Mouse (Mus musculus) adrenal gland, adult 18-20 months (tissue): Measurements from ENCODE around the gene Hipk1. TPM values are rescaled to one million over a fixed set of nuclear protein-coding genes. Genes with fewer than 3 reads are reported as not detected.

Source experiments
- DNase-seq, 2 experiments: peaks; one replicate each; pipeline ENCODE4 v3.0.0; 2021 to 2022; ENCODE audit warnings: low spot score in 2 of 2
- total RNA-seq, 2 experiments: library from RNA; stranded (reverse); gene quantifications; 1 replicate in 1 of 2; 2 replicates in 1 of 2; pipeline ENCODE4 v1.2.3; 2021

Gene Hipk1
- total RNA-seq, 2 experiments from 2014 or later = 122 to 141 TPM

DNA sequence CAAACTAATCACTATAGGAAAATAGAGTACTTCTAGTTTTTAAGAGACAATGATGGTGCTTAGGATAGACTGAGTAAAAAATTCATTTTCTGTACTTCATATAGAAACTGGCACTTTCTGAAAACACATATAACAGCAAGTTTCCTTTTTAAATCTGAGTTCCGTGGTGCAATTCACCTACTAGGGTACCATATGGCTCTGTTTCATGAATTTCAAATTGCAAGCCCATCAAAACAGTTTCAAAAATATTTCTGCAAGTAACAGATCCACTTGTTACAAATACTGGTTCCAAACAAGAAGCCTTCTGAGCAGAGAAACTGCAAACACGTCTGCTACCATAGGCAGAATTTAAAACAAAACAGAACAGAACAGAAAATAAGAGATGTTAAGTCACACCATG lies 39.8 kb downstream of the Hipk1 start:
- DNase-seq = no peak

GRCm38 (mm10) chr3:103746711-103747110 lies 44.7 kb downstream of the Hipk1 start:
- DNase-seq = no peak

DNA sequence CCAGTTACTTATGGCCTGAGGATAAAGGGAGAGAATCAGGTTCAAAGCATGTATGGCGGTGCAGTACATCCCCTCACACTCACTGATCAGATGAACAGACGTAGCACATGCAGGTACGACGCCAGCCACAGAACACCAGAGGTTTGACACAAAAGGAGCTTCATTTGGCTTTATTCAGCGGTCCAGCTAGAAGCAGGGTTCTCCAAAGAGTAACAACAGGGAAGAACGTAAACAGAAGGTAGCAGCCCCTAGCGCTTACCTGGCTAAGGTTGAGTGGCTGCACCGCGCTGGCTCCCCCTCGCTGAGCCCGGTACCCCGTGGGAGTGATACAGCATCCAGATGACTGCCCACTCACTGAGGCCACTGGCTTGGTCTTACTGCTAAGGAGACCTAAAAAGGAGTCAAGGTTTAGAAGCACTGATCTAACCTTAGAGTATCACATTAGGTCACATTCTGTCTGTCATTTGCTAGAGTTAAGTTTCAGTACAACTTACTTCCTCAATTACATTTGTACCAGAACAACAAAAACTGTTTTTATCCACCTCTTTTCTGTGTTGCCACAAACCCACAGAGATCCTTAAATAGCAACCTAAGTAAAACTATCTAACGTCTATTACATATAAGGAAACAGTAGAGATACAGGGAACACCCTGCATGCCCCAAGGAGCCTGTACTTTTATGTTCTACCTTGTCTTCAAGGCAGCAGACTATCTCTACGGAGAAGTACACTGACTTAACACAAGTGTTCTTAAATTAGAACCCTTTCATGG lies 46.2 kb downstream of the Hipk1 start:
- no peak for DNase-seq

DNA sequence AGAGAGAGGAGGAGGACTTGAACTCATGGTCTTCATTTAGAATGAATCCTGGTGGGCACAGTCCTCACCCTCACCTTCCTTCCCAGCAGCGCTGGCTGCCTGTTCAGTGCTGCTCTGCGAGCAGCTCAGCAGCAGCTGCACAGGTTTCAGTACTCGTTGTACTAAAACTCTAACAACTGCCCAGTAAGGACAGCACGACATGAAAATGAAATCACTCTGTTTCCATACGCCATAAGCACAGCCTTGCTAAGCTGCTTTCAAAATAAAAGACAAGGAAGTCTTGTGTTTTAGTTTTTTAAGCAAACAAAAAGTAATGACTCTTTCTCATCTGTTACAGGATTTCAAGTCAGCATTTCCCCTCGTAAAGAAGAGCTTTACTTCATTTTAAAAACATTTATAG lies 48.2 kb downstream of the Hipk1 start:
- DNase-seq = peak in 1 of 2 experiments; percentile 7

GRCm38 (mm10) chr3:103740342-103740741 lies 51.0 kb downstream of the Hipk1 start:
- no peak for DNase-seq

GRCm38 (mm10) chr3:103739329-103739728 lies 52.0 kb downstream of the Hipk1 start, which contains the start of gene Gm10964:
Gene Gm10964 (plus strand): TSS chr3:103739366.
- no peak for DNase-seq

DNA sequence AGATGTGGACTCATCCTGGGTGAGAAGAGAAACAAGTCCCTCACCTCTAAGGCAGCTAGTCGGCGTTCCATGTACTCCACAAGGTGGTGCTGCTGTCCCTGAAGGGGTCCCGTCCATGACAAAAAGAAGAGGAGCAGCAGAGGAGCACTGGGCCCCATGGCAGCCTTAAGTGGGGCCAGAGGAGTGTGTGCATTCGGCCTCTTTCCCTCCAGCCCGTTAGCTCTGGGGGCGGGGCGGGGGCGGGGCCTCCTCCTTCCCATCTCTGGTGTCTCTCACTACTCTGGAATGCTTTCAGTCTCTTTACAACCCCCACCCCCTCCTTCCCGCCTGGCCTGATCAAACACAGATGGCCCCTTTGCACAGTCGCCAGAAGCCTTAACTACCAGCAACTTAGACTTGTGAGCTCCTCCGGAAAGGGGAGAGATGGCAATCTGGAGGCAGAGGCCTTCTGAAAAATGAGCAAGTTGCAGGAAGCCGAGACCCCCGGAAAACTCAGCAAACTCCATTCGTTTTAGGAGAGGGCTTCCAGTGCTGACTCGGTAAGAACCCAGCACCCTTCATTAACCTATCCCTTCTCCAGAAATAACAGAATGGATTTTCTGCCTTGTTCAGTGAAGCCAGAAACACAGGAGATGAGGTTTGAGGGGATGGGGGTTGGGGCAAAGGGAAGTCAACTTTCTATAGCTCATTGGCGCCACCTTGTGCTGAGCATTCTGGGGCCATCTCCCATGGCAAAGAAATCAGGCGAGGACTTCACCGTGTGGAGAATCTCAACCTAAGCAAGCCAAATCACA lies 53.4 kb downstream of the Hipk1 start, which contains the start of gene Olfml3:
Gene Olfml3, minus strand, starts transcription at position 224 of the 794 bp plus-strand sequence.
- peak; percentile 80 to 87 for DNase-seq

DNA sequence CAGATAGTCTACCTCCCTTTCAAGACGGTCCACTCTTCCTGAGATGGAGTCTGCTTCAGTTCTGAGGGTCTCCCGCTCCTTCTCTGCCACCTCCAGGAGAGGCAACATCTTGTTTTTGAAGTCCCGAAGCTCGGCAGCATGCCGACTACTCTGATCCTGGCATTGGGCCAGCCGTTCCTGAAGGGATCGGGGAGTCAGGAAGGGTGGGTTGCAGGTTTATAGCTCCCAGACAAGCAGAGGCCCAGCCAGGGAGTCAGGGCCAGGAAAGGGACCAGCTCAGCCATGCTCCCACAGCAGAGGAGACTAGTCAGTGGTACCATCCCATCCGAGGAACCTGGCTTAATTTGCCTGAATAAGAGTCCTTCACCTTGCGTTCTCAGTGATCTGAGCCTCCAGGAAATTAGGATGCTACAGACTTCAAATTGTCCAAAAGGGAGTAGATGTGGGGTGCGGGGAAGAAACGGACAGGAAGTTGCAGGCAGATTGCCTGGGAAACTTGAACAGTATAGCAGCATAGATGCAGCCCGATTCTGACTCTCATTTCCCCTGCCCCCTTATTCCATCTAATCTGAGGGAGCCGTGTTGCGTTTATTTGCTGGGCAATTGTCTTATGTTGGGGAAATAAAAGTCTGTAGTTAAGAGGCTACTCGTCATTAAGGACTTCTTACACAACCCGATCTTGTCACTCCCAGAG lies 54.2 kb downstream of the Hipk1 start:
- peak; percentile 18 to 48 for DNase-seq

DNA sequence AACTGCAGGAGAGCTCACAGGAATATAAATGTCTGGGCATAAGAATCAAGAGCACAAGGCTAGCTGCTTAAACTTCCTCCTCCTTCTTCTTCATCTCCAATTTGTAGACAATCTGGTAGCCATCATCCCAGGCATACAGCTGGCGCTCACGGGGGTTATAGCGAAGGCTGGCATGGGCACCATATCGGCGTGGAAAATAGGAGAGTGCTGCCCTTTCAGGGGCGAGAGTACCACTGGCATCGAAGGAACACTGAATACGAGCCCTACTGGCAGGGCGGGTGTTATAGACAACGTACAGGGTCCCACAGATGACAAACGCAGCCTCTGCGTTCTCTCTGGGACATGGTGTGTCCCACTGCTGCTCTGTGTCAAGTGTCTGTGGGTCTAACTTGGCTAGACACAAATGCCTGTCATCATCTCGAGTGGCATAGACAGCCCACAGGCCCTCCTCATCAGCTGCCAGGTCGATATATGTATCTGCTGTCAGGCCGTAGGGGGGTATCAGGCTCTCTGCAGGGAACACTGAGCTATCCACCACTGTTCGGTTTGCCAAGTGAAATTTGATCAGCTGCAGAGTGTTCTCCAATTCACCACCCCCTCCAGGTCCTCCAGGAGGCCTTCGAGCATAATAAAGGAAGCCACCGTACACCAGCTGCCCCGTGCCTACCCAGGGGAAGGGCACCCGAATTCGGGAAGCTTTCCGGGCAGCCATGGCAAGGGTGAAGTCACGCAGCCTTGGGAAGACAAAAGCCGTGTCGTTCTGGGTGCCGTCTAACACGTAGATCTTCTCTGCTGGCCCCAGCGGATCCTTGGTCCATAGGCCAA lies 55.4 kb downstream of the Hipk1 start:
- no peak for DNase-seq

DNA sequence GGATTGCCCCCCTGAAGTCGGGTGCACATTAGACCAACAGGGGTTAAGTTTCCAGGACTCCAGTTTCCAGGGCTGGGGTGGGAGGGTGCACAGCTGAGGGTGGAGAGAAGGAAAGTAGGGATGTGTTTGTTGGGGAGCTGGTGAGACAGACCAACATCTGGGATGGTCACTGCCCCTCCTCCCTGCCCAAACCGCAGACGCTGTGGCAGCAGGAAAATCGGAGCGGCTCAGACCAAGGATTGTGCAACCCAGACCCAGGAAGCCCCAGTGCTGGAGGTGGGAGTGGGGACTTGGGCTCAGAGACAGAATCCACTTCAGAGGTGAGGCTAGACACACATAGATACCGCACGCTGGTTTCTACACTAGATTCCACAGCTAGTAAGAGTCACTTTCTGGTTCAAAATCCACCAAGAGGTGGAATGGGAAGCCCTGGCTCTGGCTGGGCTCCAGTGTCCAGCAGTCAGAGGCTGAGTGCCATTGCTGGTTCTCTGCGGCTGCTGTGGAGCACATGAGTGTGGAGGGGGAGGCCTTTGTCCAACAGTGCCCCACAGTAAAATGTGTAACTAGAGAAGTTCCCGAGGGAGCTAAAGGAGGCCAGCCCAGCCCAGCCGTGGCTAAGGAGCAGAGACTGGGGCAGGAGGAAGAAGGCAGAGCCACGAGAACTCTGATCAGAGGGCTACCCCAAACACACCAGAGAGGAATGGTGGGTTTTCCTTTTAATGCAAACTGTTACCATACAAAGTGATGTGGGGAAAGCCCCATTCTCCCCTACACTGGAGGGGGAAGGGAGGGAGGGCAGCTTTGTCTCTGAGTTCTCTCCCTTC lies 56.5 kb downstream of the Hipk1 start:
- no peak for DNase-seq

DNA sequence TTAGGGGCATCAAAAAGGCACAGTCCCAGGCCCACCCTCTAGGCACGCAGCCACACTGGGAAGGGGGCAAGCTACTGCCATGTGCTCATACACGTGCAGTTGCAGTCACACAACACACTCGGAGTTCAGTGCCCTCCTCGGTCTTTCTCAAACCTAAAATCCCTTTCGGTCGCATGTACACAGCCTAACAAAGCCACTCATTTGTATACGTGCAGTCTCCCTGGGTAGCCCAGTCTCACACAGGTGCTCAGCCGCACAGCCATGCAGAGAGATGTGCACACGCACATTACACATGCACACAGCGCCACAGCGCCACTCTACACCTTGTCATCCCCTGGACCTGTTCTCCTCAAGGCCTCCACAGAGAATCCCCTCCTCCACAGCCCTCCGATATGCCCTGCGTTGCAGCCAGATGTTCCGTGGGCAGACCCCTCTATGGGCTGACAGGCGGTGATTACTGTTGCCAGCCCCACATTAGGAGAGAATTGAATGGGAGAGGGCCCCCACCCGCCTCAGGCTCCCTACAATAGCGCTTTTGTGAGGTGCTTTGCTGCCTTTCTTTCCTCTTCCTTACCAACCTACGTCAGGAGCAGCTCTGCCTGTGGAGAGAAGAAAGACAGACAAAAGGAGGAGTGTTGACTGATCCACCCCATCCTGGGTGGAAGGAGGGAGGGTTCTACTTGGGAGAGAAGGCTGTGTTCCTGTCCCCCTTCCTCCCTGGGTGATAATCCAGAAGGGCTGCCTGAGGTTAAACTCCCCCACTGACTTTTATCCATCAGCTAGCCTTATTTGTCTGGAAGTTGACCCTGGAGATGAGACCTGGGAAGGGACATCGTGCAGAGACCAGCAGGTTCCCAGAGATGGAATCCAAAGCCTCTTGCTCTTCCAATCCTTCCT lies 57.3 kb downstream of the Hipk1 start:
- DNase-seq = peak in 1 of 2 experiments; percentile 16

GRCm38 (mm10) chr3:103733176-103733575 lies 58.2 kb downstream of the Hipk1 start:
- DNase-seq = peak in 1 of 2 experiments; percentile 8

GRCm38 (mm10) chr3:103732116-103732515 lies 59.2 kb downstream of the Hipk1 start:
- DNase-seq = no peak

DNA sequence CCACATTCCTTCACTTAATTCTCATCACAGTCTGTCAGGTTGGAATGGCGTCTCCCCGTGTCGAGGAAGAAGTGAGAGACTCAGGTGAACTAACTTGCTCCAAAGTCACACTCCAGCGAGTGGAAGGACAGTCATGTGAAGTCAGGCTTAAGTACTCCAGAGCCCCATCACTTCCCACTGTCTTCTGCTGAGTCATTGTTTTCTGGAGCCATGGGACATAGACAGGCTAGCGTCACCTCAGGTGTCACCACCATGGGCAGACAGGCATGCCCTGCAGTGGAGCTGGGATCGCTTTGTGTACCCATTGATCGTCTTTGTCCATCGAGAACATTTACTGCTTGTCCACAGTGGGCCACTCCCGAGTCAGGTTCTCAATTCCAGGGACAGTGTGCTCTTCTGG lies 61.5 kb downstream of the Hipk1 start:
- DNase-seq = no peak

GRCm38 (mm10) chr3:103727813-103728326 lies 63.5 kb downstream of the Hipk1 start:
- no peak for DNase-seq

- no peak for DNase-seq
These were observed 64.7 kb downstream of the Hipk1 start for GRCm38 (mm10) chr3:103726642-103727041.

GRCm38 (mm10) chr3:103724137-103724536 lies 67.2 kb downstream of the Hipk1 start:
- no peak for DNase-seq

DNA sequence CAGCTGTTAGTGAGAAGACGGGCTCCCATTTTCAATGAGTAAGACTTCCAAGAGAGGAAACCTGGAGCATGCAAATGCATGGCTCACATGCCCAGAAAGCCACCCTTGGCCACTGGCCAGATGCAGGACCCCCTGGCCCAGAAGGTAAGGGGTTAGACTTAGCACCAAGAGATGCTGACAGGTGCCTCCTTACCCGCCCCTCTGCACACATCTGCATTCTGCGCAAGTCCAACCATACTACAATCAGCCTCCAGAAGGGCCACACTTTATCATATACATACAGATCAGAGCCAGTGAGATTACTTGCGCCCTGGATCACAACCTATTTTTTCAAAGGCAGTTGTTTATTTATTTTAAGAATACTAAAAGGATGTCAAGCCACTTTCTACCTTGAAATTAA lies 72.6 kb downstream of the Hipk1 start:
- DNase-seq = no peak
